Mouse (Mus musculus) layer of hippocampus, adult 2 months (tissue): ENCODE results near the gene Map4k2. TPM values are rescaled to one million over a fixed set of nuclear protein-coding genes. Genes with fewer than 3 reads are reported as not detected.

ENCODE experiments used
- DNase-seq, 2 experiments: peaks; one replicate each; pipeline ENCODE4 v3.0.0; 2022; ENCODE audit warnings: low spot score in 2 of 2
- H3K27ac ChIP-seq: fragments of 200-600 bp; 2 replicates; pipeline ENCODE4 v1.8.1; 2022
- H3K4me3 ChIP-seq: fragments of 200-600 bp; 2 replicates; pipeline ENCODE4 v1.8.1; 2022; ENCODE audit warnings: mild to moderate bottlenecking
- CTCF ChIP-seq: fragments of 200-600 bp; conservative IDR thresholded peaks from 2 replicates; pipeline ENCODE4 v1.8.1; 2022; ENCODE audit warnings: antibody characterized with exemption, mild to moderate bottlenecking, moderate library complexity
- total RNA-seq, 2 experiments: library from RNA; stranded (reverse); gene quantifications; 2 replicates each; pipeline ENCODE4 v1.2.3; 2021

The Map4k2 gene
- total RNA-seq, 2 experiments from 2014 or later = 81.9 to 105 TPM

DNA sequence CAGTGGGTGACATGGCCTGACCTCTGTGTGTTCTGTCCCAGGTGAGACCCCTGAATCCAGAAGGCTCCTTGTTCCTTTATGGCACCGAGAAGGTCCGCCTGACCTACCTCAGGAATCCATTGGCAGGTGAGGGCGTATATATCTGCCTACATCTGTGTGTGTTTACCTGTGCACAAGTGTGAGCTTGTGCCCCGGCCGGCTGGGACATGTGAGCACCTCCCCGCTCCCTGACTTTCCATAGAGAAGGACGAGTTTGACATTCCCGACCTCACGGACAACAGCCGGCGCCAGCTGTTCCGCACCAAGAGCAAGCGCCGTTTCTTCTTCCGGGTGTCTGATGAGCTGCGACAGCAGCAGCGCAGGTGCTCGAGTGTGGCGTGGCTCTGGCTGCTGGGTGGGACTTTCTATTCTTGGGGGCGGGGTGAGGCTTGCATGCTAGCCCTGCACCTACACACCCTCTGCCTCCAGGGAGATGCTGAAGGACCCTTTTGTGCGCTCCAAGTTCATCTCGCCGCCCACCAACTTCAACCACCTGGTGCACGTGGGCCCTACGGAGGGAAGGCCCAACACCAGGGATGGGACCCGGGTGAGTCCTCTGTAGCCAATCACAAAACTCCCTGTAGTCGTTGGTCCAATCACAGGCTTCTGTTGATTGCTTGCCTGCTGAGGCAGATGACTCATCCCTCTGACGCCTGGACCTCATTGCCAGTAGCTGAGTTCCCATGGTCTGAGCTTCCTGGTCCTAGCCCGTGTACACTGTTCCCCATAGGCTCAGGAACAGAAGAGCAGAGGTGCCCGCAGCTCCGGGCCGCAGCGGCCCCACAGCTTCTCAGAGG, 18.9 kb upstream of the Map4k2 start:
- no peak for DNase-seq
- no peak for TF ChIP-seq CTCF
- H3K4me3 ChIP-seq = no peak overlapping the region
- H3K27ac ChIP-seq = no peak overlapping the region

DNA sequence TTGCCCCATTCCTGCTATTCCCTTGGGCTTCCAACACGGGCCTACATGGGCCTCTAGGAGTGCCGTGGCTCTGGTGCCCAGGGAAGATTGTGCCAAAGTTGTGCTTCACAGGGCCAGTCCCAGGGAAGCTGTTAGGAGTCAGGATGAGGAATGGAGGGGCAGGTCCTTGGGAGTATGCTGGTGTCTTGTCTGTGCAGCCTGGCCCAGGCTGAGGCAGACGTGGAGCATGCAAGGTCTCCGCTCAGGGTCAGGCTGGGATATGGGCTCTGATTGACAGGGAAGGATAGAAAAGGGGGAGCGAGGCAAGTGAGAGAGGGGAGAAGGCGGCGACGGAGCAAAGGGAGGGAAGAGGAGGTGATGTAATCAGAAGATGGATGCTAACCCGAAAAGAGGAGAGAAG, 16.2 kb upstream of the Map4k2 start:
- Histone ChIP-seq H3K27ac (no peak overlapping the region), H3K4me3 (no peak overlapping the region)
- DNase-seq = no peak
- TF ChIP-seq CTCF = no peak

DNA sequence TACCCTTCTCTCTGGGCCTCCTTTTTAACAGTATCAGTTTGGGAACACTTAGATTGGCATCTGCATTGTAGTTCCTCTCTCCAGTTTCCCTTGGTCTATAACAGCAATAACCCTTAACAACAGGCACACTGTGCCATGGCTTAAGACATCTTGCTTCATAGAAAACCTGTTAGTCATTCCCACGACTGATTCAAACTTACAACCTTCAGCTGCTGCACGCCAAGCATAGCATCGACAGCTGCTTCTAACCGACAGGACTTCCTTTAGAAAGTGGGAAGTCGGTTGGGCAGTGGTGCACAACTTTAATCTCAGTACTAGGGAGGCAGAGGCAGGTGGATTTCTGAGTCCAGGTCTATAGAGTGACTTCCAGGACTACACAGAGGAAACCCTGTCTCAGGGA, 9.8 kb upstream of the Map4k2 start:
- Histone ChIP-seq H3K27ac (no peak overlapping the region), H3K4me3 (no peak overlapping the region)
- no peak for DNase-seq
- no peak for TF ChIP-seq CTCF

DNA sequence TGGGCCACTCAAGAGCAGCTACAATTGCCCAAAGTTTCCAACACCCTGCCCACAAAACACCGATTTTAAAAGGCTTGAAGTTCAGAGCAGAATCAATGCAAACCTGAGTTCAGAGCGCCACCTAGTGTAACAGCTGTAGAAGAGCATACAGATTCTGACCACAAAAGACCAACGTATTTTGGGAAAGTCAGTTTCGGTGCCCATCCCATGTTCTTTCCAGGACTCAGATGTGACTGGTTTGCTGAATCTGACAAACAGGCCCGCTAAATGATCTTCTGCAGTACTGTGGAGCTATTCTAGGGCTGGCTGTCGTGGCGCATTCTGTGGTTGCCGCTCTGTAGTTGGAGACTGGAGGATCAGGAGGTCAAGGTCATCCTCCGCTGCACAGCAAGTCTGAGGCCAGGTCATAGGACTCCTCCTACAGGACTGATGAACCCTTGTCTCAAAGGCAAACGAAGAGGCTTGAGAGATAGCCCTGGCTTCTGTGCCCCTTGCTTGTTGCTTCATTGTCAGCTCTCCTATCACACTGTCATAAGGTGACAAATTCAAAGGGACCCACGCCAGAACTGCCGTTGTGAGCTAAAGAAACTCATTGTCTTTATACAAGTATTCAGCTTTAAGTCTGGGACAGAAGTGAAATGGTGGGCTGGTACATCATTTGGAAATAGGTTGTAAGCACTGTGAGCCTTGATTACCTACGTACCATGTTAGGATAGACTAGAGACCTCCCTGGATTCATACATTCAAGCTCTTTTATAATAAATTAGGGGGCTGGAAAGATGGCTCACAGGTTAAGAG, 9.0 kb upstream of the Map4k2 start:
- DNase-seq = peak; percentile 52 to 77
- H3K27ac ChIP-seq = peak overlapping the region; percentile 54
- peak; percentile 98 for TF ChIP-seq CTCF
- peak overlapping the region; percentile 12; the same call in 1 of the 2 replicates for H3K4me3 ChIP-seq

DNA sequence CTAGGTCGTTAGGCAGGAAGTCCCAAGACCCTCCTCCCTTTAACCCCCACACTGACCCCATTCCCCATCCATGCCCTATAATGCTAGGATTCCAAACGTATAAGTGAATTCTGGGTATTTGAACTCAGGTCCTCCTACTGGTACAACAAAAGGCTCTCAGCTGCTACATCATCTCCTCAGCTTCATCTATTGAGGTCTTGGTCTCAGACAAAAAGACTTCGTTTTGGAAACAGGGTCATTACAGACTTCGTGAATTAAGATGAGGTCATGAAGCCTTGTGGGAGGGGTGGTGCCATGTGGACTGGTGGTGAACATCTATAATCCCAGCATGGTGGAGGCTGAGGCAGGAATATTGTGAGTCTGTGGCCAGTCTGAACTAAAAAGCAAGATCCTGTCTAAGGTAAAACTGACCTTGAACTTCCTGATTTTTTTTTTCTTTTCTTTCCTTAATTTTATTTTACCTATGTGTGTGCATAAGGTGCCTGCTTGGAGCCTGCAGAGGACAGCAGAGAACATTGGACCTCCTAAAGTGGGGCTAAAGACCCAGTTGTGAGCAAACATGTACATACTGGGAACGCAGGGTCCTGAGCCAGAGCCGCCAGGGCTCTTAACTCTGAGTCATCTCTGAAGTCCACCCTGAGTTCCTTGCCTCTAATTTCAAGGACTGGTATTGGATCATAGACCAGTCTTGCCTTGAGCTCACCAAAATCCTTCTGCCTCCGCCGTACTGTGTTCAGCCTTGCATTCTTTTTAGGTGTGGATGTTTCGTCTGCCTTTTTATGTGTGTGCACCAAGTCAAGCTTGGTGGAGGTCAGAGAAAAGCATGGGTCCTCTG, 7.0 kb upstream of the Map4k2 start:
- Histone ChIP-seq H3K27ac (peak overlapping the region; percentile 89), H3K4me3 (peak overlapping the region; percentile 98)

DNA sequence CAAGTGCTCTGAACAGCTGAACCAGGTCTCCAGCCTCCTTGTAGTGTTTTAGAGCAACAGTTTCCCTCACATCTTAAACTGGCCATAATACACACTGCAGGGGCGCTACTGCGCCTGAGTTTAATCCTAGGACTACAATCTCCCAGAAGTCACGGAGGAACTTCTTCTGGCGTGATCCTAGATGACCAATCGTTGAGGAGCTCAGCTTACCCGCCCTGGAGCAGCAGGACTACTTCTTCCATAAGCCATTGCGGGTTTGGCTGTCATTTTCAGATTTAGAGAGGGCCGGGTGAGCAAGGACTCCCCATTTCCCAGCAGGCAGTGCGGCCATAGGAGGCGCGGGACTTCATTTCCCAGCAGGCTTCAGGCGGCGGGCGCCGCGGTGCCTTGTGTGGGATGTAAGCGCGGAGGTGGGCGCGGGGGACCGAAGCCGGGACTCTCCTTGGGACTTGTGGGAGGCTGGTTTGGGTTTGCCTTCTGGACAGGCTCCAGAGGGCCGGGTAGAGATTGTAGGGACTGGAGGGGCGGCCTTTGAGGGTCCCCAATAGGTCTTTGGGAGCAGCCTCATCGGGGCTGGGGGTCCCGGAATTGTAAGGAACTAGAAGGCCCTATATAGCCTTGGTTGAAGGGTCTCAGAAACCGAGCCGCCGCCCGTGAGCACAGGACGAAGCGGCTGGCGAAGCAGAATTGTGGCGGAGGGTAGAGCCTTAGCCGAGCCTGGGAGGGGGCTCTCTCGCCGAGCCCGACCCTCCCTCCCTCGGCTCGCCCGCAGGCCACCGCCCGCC, 6.1 kb upstream of the Map4k2 start, which contains the start of gene Men1:
TSS of gene Men1 (plus strand) at position 307 of the 785 bp plus-strand sequence.
- Histone ChIP-seq H3K27ac (peak within 1 kb of the TSS; percentile 94), H3K4me3 (peak within 1 kb of the TSS; percentile 98)
- peak; percentile 94 to 98 for DNase-seq
- TF ChIP-seq CTCF = peak; percentile 72

More for the DNA sequence above, 7.0 kb upstream of the Map4k2 start:
- no peak for TF ChIP-seq CTCF
- DNase-seq = no peak

DNA sequence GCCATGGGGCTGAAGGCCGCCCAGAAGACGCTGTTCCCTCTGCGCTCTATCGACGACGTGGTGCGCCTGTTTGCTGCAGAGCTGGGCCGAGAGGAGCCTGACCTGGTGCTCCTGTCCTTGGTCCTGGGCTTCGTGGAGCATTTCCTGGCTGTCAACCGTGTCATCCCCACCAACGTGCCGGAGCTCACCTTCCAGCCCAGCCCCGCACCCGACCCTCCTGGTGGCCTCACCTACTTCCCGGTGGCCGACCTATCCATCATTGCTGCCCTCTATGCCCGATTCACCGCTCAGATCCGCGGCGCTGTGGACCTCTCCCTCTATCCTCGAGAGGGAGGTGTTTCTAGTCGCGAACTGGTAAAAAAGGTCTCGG, 5.5 kb upstream of the Map4k2 start:
- no peak for DNase-seq
- Histone ChIP-seq H3K27ac (peak overlapping the region; percentile 94), H3K4me3 (peak overlapping the region; percentile 98)
- no peak for TF ChIP-seq CTCF

DNA sequence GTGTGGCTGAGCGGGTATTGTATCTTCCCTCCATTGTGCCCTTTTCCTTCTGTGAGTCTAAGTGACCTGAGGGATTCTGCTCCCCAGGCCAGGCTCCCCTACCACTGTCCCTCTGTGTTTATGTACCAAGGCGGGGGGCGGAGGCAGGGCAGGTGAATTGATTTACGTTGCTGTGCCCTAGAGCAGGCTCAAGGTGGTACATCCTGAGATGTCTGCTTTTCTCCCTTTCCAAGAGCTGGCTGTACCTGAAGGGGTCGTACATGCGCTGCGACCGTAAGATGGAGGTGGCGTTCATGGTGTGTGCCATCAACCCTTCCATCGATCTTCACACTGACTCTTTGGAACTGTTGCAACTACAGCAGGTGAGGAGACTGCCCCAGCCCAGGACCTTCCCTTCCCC, 4.0 kb upstream of the Map4k2 start:
- no peak overlapping the region for H3K27ac ChIP-seq
- no peak for TF ChIP-seq CTCF
- peak overlapping the region; percentile 98; the same call in 1 of the 2 replicates for H3K4me3 ChIP-seq
- DNase-seq = no peak

DNA sequence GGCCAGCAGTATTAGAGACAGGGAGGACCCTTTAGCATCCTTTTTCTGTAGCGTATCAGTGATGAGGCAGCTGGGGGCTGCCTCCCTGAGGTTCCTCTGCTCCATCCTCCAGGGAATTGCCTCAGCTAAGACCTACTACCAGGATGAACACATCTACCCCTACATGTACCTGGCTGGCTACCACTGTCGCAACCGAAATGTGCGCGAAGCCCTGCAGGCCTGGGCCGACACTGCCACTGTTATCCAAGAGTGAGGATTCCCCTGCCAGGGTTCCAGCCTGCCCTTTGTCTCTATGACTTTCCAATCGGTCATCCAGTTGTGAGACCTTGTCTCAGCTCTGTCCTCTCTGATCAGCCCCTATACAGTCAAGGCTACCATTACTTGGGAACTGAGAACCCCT, 2.8 kb upstream of the Map4k2 start:
- TF ChIP-seq CTCF = no peak
- no peak for DNase-seq
- Histone ChIP-seq H3K27ac (no peak overlapping the region), H3K4me3 (no peak overlapping the region)

DNA sequence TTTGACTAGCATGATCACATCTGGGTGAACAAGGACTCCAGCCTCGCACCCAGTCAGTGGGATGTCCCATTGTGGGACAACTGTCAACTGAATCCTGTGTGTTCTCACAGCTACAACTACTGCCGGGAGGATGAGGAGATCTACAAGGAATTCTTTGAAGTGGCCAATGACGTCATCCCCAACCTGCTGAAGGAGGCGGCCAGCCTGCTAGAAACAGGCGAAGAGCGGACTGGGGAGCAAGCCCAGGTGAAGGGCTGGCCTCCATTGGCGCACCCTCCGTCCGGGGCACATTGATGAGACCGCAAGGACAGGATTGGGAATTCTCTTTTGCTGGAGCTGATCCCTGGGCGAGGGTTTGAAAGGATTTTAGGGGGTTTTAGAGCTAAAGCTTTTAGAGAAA, 2.2 kb upstream of the Map4k2 start:
- no peak for DNase-seq
- H3K27ac ChIP-seq = no peak overlapping the region
- no peak for TF ChIP-seq CTCF
- H3K4me3 ChIP-seq = no peak overlapping the region

DNA sequence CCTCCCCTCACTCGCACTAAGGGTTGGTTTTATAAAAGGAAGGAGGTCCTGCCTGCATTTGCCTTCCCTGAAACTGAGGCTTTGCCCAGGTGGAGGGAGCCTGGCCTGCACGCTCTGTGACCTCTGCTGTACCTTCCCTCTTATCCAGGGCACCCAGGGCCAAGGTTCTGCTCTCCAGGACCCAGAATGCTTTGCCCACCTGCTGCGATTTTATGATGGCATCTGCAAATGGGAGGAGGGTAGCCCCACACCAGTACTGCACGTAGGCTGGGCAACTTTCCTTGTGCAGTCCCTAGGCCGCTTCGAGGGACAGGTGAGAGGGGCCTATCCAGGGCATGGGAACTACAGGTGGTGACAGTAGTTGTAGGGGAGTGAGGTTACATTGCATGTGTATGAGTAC, 1.7 kb upstream of the Map4k2 start:
- Histone ChIP-seq H3K27ac (peak overlapping the region; percentile 79; the same call in 1 of the 2 replicates), H3K4me3 (no peak overlapping the region)
- TF ChIP-seq CTCF = no peak
- DNase-seq = no peak
